Mouse (Mus musculus) cerebellum, adult 8-10 months (tissue): ENCODE data around the gene Tspo2.
A peak's percentile ranks its signal among the peaks of the same experiment; 100 is the strongest.
"Not testable (repeated sequence)": the region's sequence is repeated elsewhere in the genome, so short reads cannot be mapped to it uniquely, and the experiment has no call there.

Source experiments
- DNase-seq: peaks from one replicate; pipeline ENCODE4 v3.0.0; 2022

Tspo2 gene

GRCm38 (mm10) chr17:48451353-48451675 is at the start of gene Tspo2:
Tspo2 (minus strand) TSS chr17:48451522.
- no peak for DNase-seq

- no peak for DNase-seq
These were observed 49.6 kb upstream of the Tspo2 start for GRCm38 (mm10) chr17:48500846-48501445.

GRCm38 (mm10) chr17:48497986-48498385 is 46.7 kb upstream of the Tspo2 start:
- DNase-seq, result no peak

- no peak for DNase-seq
These were observed 42.7 kb upstream of the Tspo2 start for GRCm38 (mm10) chr17:48493986-48494385.

- no peak for DNase-seq
These were observed 42.3 kb upstream of the Tspo2 start for GRCm38 (mm10) chr17:48493582-48493981.

- DNase-seq, result no peak
These were observed 41.3 kb upstream of the Tspo2 start for GRCm38 (mm10) chr17:48492621-48493020.

- DNase-seq, result no peak
These were observed 38.1 kb upstream of the Tspo2 start for GRCm38 (mm10) chr17:48489466-48489865.

- no peak for DNase-seq
These were observed 32.9 kb upstream of the Tspo2 start for GRCm38 (mm10) chr17:48484191-48484590.

- DNase-seq, result no peak
These were observed 32.4 kb upstream of the Tspo2 start for GRCm38 (mm10) chr17:48483764-48484163.

- no peak for DNase-seq
These were observed 28.6 kb upstream of the Tspo2 start for GRCm38 (mm10) chr17:48479952-48480351.

- DNase-seq, result no peak
These were observed 24.1 kb upstream of the Tspo2 start for GRCm38 (mm10) chr17:48475444-48475843.

GRCm38 (mm10) chr17:48474282-48474681 is 23.0 kb upstream of the Tspo2 start:
- DNase-seq, result not testable (repeated sequence)

GRCm38 (mm10) chr17:48467395-48468231 is 16.3 kb upstream of the Tspo2 start:
- peak; percentile 92 for DNase-seq

- no peak for DNase-seq
These were observed 15.6 kb upstream of the Tspo2 start for GRCm38 (mm10) chr17:48466769-48467394.

GRCm38 (mm10) chr17:48463391-48463790 is 12.1 kb upstream of the Tspo2 start:
- DNase-seq, result no peak

- no peak for DNase-seq
These were observed 10.8 kb upstream of the Tspo2 start for GRCm38 (mm10) chr17:48462096-48462495.

GRCm38 (mm10) chr17:48457971-48458653 is 6.8 kb upstream of the Tspo2 start:
- DNase-seq, result no peak

GRCm38 (mm10) chr17:48455955-48456354 is 4.6 kb upstream of the Tspo2 start:
- no peak for DNase-seq

- DNase-seq, result no peak
These were observed 3.4 kb upstream of the Tspo2 start, which contains the start of gene Unc5cl for GRCm38 (mm10) chr17:48454688-48455087. Unc5cl (plus strand) TSS chr17:48454901.

GRCm38 (mm10) chr17:48454190-48454589 is 2.9 kb upstream of the Tspo2 start:
- DNase-seq, result no peak

- no peak for DNase-seq
These were observed 2.2 kb upstream of the Tspo2 start for GRCm38 (mm10) chr17:48453489-48453888.

- no peak for DNase-seq
These were observed 577 bp upstream of the Tspo2 start for GRCm38 (mm10) chr17:48451753-48452444.
